Mouse (Mus musculus): Measurements from ENCODE around the gene Cox19.

The Cox19 gene

GRCm38 (mm10) chr5:139381586-139382513, 30.6 kb upstream of the Cox19 start:
- no peak for DNase-seq (ENCODE audit: low read depth, low spot score)

GRCm38 (mm10) chr5:139380385-139381248, 29.4 kb upstream of the Cox19 start:
- peak; percentile 76 for DNase-seq (ENCODE audit: low read depth, low spot score)

- no peak for DNase-seq (ENCODE audit: low read depth, low spot score)
These were observed 28.7 kb upstream of the Cox19 start for GRCm38 (mm10) chr5:139379771-139380384.

- no peak for DNase-seq (ENCODE audit: low read depth, low spot score)
These were observed 27.9 kb upstream of the Cox19 start for GRCm38 (mm10) chr5:139378986-139379629.

GRCm38 (mm10) chr5:139378271-139378556, 27.0 kb upstream of the Cox19 start:
- DNase-seq (ENCODE audit: low read depth, low spot score) = no peak

- no peak for DNase-seq (ENCODE audit: low read depth, low spot score)
These were observed 26.5 kb upstream of the Cox19 start, which contains the start of gene Gpr146 for GRCm38 (mm10) chr5:139377468-139378270. Gpr146 (plus strand) TSS chr5:139377697.

- DNase-seq (ENCODE audit: low read depth, low spot score) = no peak
These were observed 23.6 kb upstream of the Cox19 start for GRCm38 (mm10) chr5:139374841-139375240.

GRCm38 (mm10) chr5:139373889-139374444, 22.7 kb upstream of the Cox19 start:
- DNase-seq (ENCODE audit: low read depth, low spot score) = no peak

- no peak for DNase-seq (ENCODE audit: low read depth, low spot score)
These were observed 21.9 kb upstream of the Cox19 start for GRCm38 (mm10) chr5:139373126-139373525.

GRCm38 (mm10) chr5:139371631-139372401, 20.6 kb upstream of the Cox19 start:
- DNase-seq (ENCODE audit: low read depth, low spot score) = no peak

GRCm38 (mm10) chr5:139371118-139371517, 19.9 kb upstream of the Cox19 start:
- no peak for DNase-seq (ENCODE audit: low read depth, low spot score)

GRCm38 (mm10) chr5:139370336-139370735, 19.1 kb upstream of the Cox19 start:
- DNase-seq (ENCODE audit: low read depth, low spot score) = no peak

GRCm38 (mm10) chr5:139368638-139369320, 17.6 kb upstream of the Cox19 start:
- no peak for DNase-seq (ENCODE audit: low read depth, low spot score)

- DNase-seq (ENCODE audit: low read depth, low spot score) = no peak
These were observed 16.8 kb upstream of the Cox19 start for GRCm38 (mm10) chr5:139367884-139368458.

GRCm38 (mm10) chr5:139366484-139366883, 15.3 kb upstream of the Cox19 start:
- DNase-seq (ENCODE audit: low read depth, low spot score) = no peak

- DNase-seq (ENCODE audit: low read depth, low spot score) = no peak
These were observed 14.6 kb upstream of the Cox19 start for GRCm38 (mm10) chr5:139365827-139366226.

GRCm38 (mm10) chr5:139364911-139365571, 13.8 kb upstream of the Cox19 start:
- no peak for DNase-seq (ENCODE audit: low read depth, low spot score)

GRCm38 (mm10) chr5:139364260-139364910, 13.2 kb upstream of the Cox19 start:
- no peak for DNase-seq (ENCODE audit: low read depth, low spot score)

All from telencephalon, adult 2 months (tissue).